Mouse (Mus musculus): Measurements from ENCODE around the gene Lrrtm4.

The Lrrtm4 gene

GRCm38 (mm10) chr6:80750769-80751168 is 732.1 kb downstream of the Lrrtm4 start:
- DNase-seq = peak; percentile 17

- no peak for DNase-seq
These were observed 742.0 kb downstream of the Lrrtm4 start for GRCm38 (mm10) chr6:80760641-80761204.

GRCm38 (mm10) chr6:80786282-80786681 is 767.6 kb downstream of the Lrrtm4 start:
- no peak for DNase-seq

GRCm38 (mm10) chr6:80823753-80824152 is 805.1 kb downstream of the Lrrtm4 start:
- DNase-seq = no peak

GRCm38 (mm10) chr6:80839784-80840183 is 821.1 kb downstream of the Lrrtm4 start:
- DNase-seq = no peak

- DNase-seq = no peak
These were observed 826.6 kb downstream of the Lrrtm4 start for GRCm38 (mm10) chr6:80845294-80845693.

- peak; percentile 41 for DNase-seq
These were observed 838.4 kb downstream of the Lrrtm4 start for GRCm38 (mm10) chr6:80856910-80857543.
